Mouse (Mus musculus) hindbrain, embryonic 15.5 days (tissue): Measurements from ENCODE around the gene Macrod2. TPM values are rescaled to one million over a fixed set of nuclear protein-coding genes. Genes with fewer than 3 reads are reported as not detected.

Experiments
- ATAC-seq: fragments of 200-750 bp; cut with Nextera tagmentation; 2 replicates; pipeline ENCODE4 v1.8.0; 2017; ENCODE audit warnings: low read depth, moderate number of reproducible peaks, moderate TSS enrichment; ENCODE audit not compliant: low FRiP score
- H3K27ac ChIP-seq: fragments of 300-500 bp; sonication (generic); replicated peaks from 2 replicates; pipeline ENCODE4 v1.5.1; 2015; ENCODE audit warnings: mild to moderate bottlenecking, inconsistent platforms
- H3K27me3 ChIP-seq: fragments of 300-500 bp; sonication (generic); 2 replicates; pipeline ENCODE4 v1.6.1; 2015; ENCODE audit warnings: control low read depth, inconsistent platforms
- H3K36me3 ChIP-seq: fragments of 300-500 bp; sonication (generic); 2 replicates; pipeline ENCODE4 v1.6.1; 2015; ENCODE audit warnings: control low read depth, inconsistent platforms
- H3K4me1 ChIP-seq: fragments of 300-500 bp; sonication (generic); replicated peaks from 2 replicates; pipeline ENCODE4 v1.6.1; 2015; ENCODE audit warnings: control low read depth, inconsistent platforms
- H3K4me2 ChIP-seq: fragments of 300-500 bp; sonication (generic); 2 replicates; pipeline ENCODE4 v1.6.1; 2015; ENCODE audit warnings: moderate library complexity, mild to moderate bottlenecking, inconsistent platforms
- H3K4me3 ChIP-seq: fragments of 300-500 bp; sonication (generic); 2 replicates; pipeline ENCODE4 v1.5.1; 2015; ENCODE audit warnings: mild to moderate bottlenecking, inconsistent platforms
- H3K9ac ChIP-seq: fragments of 300-500 bp; sonication (generic); 2 replicates; pipeline ENCODE4 v1.6.1; 2015; ENCODE audit warnings: inconsistent platforms
- H3K9me3 ChIP-seq: fragments of 300-500 bp; sonication (generic); 2 replicates; pipeline ENCODE4 v1.6.1; 2016; ENCODE audit warnings: control low read depth, inconsistent platforms
- WGBS: fragments of 180-500 bp; shearing (Covaris S2); methylation state at CpG from one replicate; pipeline ENCODE4 v1.1.7; 2015; 5-methylcytosine and 5-hydroxymethylcytosine counted together
- polyA plus RNA-seq: library from polyadenylated mRNA; unstranded; fragments of >200 nt; fragmentation: Nextera tagmentation; extraction: Ambion mirVana; gene quantifications from 2 replicates; pipeline ENCODE4 v1.2.1, GENCODE M21; 2015

Macrod2 gene
- polyA plus RNA-seq, 1 experiment from 2014 or later = 78.6 TPM

- H3K27ac ChIP-seq = no peak overlapping the region
- H3K9ac ChIP-seq = no peak overlapping the region
- H3K36me3 ChIP-seq = no peaks in the 10 kb centered on the region
- H3K4me1 ChIP-seq = no peaks in the 10 kb centered on the region
- H3K4me3 ChIP-seq = no peak overlapping the region
- no peak overlapping the region for H3K4me2 ChIP-seq
- WGBS = 67% methylated on average over 2 of the region's 2 CpGs
- ATAC-seq = no peak
- H3K27me3 ChIP-seq = no peaks in the 10 kb centered on the region
- no peaks in the 10 kb centered on the region for H3K9me3 ChIP-seq
Measured at GRCm38 (mm10) chr2:140596906-140597305, 201.8 kb downstream of the Macrod2 start.

GRCm38 (mm10) chr2:140615451-140615850, 220.3 kb downstream of the Macrod2 start:
- H3K4me2 ChIP-seq = no peak overlapping the region
- H3K9ac ChIP-seq = no peak overlapping the region
- no peaks in the 10 kb centered on the region; the same call in 1 of the 2 replicates for H3K4me1 ChIP-seq
- no peaks in the 10 kb centered on the region for H3K9me3 ChIP-seq
- ATAC-seq = no peak
- 90% methylated on average over 2 of the region's 2 CpGs for WGBS
- no peaks in the 10 kb centered on the region for H3K27me3 ChIP-seq
- no peaks in the 10 kb centered on the region for H3K36me3 ChIP-seq
- no peak overlapping the region for H3K27ac ChIP-seq
- no peak overlapping the region for H3K4me3 ChIP-seq

- Histone ChIP-seq H3K4me1 (no peaks in the 10 kb centered on the region; the same call in 1 of the 2 replicates), H3K27me3 (no peaks in the 10 kb centered on the region), H3K4me2 (no peak overlapping the region), H3K4me3 (no peak overlapping the region), H3K9me3 (no peaks in the 10 kb centered on the region), H3K9ac (no peak overlapping the region), H3K36me3 (no peaks in the 10 kb centered on the region), H3K27ac (no peak overlapping the region)
- 86% methylated on average over 2 of the region's 2 CpGs for WGBS
- no peak for ATAC-seq
Measured at GRCm38 (mm10) chr2:140621730-140622337, 226.7 kb downstream of the Macrod2 start.

- no peaks in the 10 kb centered on the region for H3K27me3 ChIP-seq
- H3K4me3 ChIP-seq = no peak overlapping the region
- H3K27ac ChIP-seq = no peak overlapping the region
- H3K4me1 ChIP-seq = no peaks in the 10 kb centered on the region
- no peaks in the 10 kb centered on the region for H3K9me3 ChIP-seq
- ATAC-seq = no peak
- no peaks in the 10 kb centered on the region for H3K36me3 ChIP-seq
- H3K4me2 ChIP-seq = no peak overlapping the region
- no peak overlapping the region for H3K9ac ChIP-seq
Measured at GRCm38 (mm10) chr2:140653481-140653880, 258.4 kb downstream of the Macrod2 start.

- WGBS = 46% methylated on average over 2 of the region's 2 CpGs
- Histone ChIP-seq H3K27me3 (no peaks in the 10 kb centered on the region), H3K4me1 (no peaks in the 10 kb centered on the region), H3K4me3 (no peak overlapping the region), H3K9ac (no peak overlapping the region), H3K27ac (no peak overlapping the region), H3K36me3 (peaks cover 2% of the 10 kb centered on the region; the same call in 1 of the 2 replicates), H3K9me3 (no peaks in the 10 kb centered on the region), H3K4me2 (no peak overlapping the region)
- ATAC-seq = no peak
Measured at GRCm38 (mm10) chr2:140653978-140654377, 258.9 kb downstream of the Macrod2 start.

GRCm38 (mm10) chr2:140662673-140663072, 267.6 kb downstream of the Macrod2 start:
- ATAC-seq = no peak
- Histone ChIP-seq H3K9me3 (no peaks in the 10 kb centered on the region), H3K27me3 (no peaks in the 10 kb centered on the region), H3K4me1 (peaks cover 14% of the 10 kb centered on the region), H3K36me3 (peaks cover 32% of the 10 kb centered on the region), H3K9ac (no peak overlapping the region), H3K27ac (no peak overlapping the region), H3K4me3 (no peak overlapping the region), H3K4me2 (no peak overlapping the region)
- WGBS = 79% methylated on average over 5 of the region's 5 CpGs

GRCm38 (mm10) chr2:140664381-140664780, 269.3 kb downstream of the Macrod2 start:
- no peak overlapping the region for H3K27ac ChIP-seq
- WGBS = 89% methylated on average over 4 of the region's 4 CpGs
- peaks cover 25% of the 10 kb centered on the region for H3K36me3 ChIP-seq
- H3K9ac ChIP-seq = no peak overlapping the region
- no peak for ATAC-seq
- H3K4me2 ChIP-seq = no peak overlapping the region
- no peaks in the 10 kb centered on the region for H3K27me3 ChIP-seq
- H3K4me3 ChIP-seq = no peak overlapping the region
- H3K9me3 ChIP-seq = no peaks in the 10 kb centered on the region
- peaks cover 16% of the 10 kb centered on the region for H3K4me1 ChIP-seq

GRCm38 (mm10) chr2:140666846-140667245, 271.7 kb downstream of the Macrod2 start:
- no peak overlapping the region for H3K27ac ChIP-seq

GRCm38 (mm10) chr2:140667261-140668047, 272.3 kb downstream of the Macrod2 start:
- WGBS = 31% methylated on average over 13 of the region's 13 CpGs
- Histone ChIP-seq H3K4me1 (peaks cover 16% of the 10 kb centered on the region), H3K27ac (no peak overlapping the region)

More at GRCm38 (mm10) chr2:140666846-140667245, 271.7 kb downstream of the Macrod2 start:
- no peaks in the 10 kb centered on the region for H3K9me3 ChIP-seq
- no peaks in the 10 kb centered on the region for H3K27me3 ChIP-seq
- 28% methylated on average over 7 of the region's 7 CpGs for WGBS
- no peak for ATAC-seq
- peak overlapping the region; percentile 36 for H3K4me3 ChIP-seq
- H3K4me2 ChIP-seq = peak overlapping the region; percentile 65
- 0 out of 2 replicates have a peak, but pooled peaks cover 6% of the 10 kb centered on the region for H3K36me3 ChIP-seq
- peak overlapping the region; percentile 9 for H3K9ac ChIP-seq
- peaks cover 16% of the 10 kb centered on the region for H3K4me1 ChIP-seq

GRCm38 (mm10) chr2:140668311-140668710, 273.2 kb downstream of the Macrod2 start:
- peak; percentile 65; the same call in 1 of the 2 replicates for ATAC-seq
- Histone ChIP-seq H3K36me3 (no peaks in the 10 kb centered on the region), H3K9me3 (no peaks in the 10 kb centered on the region), H3K27ac (peak overlapping the region; percentile 64), H3K4me3 (peak overlapping the region; percentile 36), H3K27me3 (no peaks in the 10 kb centered on the region), H3K9ac (peak overlapping the region; percentile 51), H3K4me1 (peaks cover 16% of the 10 kb centered on the region), H3K4me2 (peak overlapping the region; percentile 65)
- WGBS = under 1% methylated on average over 8 of the region's 8 CpGs

More at GRCm38 (mm10) chr2:140667261-140668047, 272.3 kb downstream of the Macrod2 start:
- Histone ChIP-seq H3K36me3 (0 out of 2 replicates have a peak, but pooled peaks cover 6% of the 10 kb centered on the region), H3K4me2 (peak overlapping the region; percentile 65), H3K4me3 (peak overlapping the region; percentile 36), H3K9ac (peak overlapping the region; percentile 51), H3K9me3 (no peaks in the 10 kb centered on the region), H3K27me3 (no peaks in the 10 kb centered on the region)
- no peak for ATAC-seq

GRCm38 (mm10) chr2:140669081-140669480, 274.0 kb downstream of the Macrod2 start:
- H3K36me3 ChIP-seq = no peaks in the 10 kb centered on the region
- peak overlapping the region; percentile 64 for H3K27ac ChIP-seq
- ATAC-seq = no peak
- H3K27me3 ChIP-seq = no peaks in the 10 kb centered on the region
- H3K4me2 ChIP-seq = peak overlapping the region; percentile 65
- peak overlapping the region; percentile 51 for H3K9ac ChIP-seq
- H3K4me3 ChIP-seq = peak overlapping the region; percentile 36
- peaks cover 16% of the 10 kb centered on the region for H3K4me1 ChIP-seq
- 17% methylated on average over 2 of the region's 2 CpGs for WGBS
- H3K9me3 ChIP-seq = no peaks in the 10 kb centered on the region

- Histone ChIP-seq H3K4me3 (peak overlapping the region; percentile 60), H3K27ac (peak overlapping the region; percentile 87), H3K9me3 (no peaks in the 10 kb centered on the region), H3K4me1 (peaks cover 16% of the 10 kb centered on the region), H3K36me3 (no peaks in the 10 kb centered on the region), H3K4me2 (peak overlapping the region; percentile 65), H3K27me3 (no peaks in the 10 kb centered on the region), H3K9ac (peak overlapping the region; percentile 62)
- WGBS = 26% methylated on average over 2 of the region's 2 CpGs
- ATAC-seq = no peak
Measured at GRCm38 (mm10) chr2:140669786-140670185, 274.7 kb downstream of the Macrod2 start.
